Mouse (Mus musculus) testis, adult 2 months (tissue): ENCODE results near the gene Lrrn4.
A peak's percentile ranks its signal among the peaks of the same experiment; 100 is the strongest.

ENCODE experiments used
- CTCF ChIP-seq: fragments of 200-500 bp; IDR thresholded peaks from 2 replicates; pipeline ENCODE4 v1.5.1; 2012; ENCODE audit warnings: low read depth, mild to moderate bottlenecking, inconsistent platforms, low read length, moderate library complexity; ENCODE audit not compliant: control insufficient read depth, insufficient read depth, insufficient replicate concordance
- POLR2A ChIP-seq: fragments of 200-500 bp; IDR thresholded peaks from 2 replicates; pipeline ENCODE4 v1.6.1; 2012; ENCODE audit warnings: low read depth, mild to moderate bottlenecking, inconsistent platforms, low read length, moderate library complexity; ENCODE audit not compliant: control insufficient read depth

DNA sequence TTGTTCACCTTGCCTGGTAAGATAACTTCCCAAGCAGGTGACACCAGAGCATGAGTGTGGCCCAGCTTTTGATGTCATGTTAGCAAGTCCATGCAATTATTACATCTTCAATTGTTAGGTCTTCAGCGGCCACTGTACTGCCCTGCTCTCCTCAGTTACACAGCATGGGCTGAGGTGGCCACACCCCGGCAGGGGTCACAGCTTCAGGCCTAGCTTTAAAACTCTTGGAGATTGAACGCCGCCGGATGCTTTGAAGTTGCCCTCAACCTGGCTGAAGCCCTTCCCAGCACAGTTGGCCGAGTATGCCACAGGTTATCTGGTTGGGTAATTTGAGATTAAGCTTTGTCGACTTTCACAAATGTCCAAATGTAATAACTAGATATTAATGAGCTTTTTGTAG, 33.1 kb downstream of the Lrrn4 start:
- TF ChIP-seq CTCF (no peak), POLR2A (peak; percentile 74; the same call in 1 of the 2 replicates)
